Mouse (Mus musculus) layer of hippocampus, adult 9-10 months (tissue): ENCODE results near the gene Olfr117.
"Not testable (repeated sequence)": the region's sequence is repeated elsewhere in the genome, so short reads cannot be mapped to it uniquely, and the experiment has no call there.

ENCODE experiments used
- DNase-seq: peaks from one replicate; pipeline ENCODE4 v3.0.0; 2022; ENCODE audit warnings: low spot score

Gene Olfr117

DNA sequence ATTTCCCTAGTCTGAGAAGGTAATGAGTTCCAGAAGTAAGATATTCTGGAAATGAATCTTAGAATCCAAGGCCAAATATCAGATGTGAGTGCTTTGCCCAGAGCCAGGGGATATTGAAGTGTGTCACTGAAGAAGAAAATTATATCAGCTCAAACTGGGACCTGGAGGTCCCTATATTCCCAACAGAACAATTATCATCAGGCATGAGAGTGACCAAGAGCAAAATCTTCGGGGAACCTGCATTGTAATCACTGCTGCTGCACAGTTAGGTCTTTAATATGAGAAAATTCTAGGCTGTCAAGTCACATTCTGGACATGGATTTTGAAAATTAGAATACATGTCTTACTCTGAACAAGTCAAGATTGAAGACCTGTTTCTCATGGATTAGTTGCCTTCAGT, at the start of gene Olfr117:
Olfr117 (minus strand) TSS at position 101 of the 400 bp plus-strand sequence.
- no peak for DNase-seq

DNA sequence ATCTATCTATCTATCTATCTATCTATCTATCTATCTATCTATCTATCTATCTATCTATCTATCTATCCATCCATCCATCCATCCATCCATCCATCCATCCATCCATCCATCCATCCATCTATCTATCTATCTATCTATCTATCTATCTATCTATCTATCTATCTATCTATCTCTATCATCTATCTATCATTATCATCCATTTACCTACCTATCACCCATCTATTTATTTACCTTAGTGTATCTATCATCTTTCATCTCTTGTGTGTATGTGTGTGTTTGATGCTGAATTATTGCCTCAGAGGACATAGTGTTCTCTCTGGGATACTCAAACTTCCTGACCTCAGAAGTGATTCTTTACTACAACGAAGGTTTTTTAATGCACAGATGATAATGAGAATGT, 32.7 kb upstream of the Olfr117 start, which contains the start of gene Olfr119:
Olfr119 (plus strand) TSS at position 301 of the 400 bp plus-strand sequence.
- DNase-seq, result not testable (repeated sequence)

DNA sequence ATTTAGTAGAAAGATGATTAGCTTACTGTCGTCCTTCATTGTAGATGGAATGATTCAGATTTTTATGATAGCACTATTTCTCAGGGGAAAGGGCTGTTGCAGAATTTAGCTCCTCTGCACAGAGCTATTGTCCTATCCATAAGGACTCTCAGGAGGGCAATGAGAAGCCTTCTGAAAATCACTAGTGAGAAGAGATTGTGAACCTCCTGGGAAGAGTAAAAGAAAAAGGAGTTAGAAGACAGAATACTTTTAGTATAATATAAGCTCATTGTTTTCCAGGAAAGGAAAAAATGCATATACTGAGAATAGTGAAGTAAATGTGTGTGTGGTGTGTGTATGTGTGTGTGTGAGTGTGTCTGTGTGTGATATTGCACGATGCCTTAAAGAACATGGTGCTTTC, 3.1 kb upstream of the Olfr117 start, which contains the start of gene Olfr118:
Olfr118 (plus strand) TSS at position 301 of the 400 bp plus-strand sequence.
- no peak for DNase-seq

DNA sequence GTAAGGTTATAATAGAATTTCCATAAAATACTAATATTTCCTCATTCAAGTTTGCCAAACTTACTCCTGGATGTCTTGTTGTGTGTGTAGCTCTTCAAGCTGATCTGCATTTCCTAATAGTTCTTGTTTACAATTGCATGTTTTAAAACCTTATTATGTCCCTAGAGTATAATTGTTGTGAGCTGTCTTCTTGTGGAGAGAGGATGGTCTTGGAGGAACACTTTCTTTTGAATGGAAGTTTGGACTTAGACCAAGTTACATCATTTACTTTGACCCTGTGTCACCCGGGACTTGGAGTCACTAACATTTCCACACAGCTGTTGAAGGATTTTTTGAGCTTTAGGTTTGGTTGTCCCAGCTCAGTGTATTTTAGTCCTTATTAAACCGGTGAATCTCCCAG, 36.6 kb downstream of the Olfr117 start, which contains the start of the genes Olfr115 and Olfr116:
Olfr115 (minus strand) TSS at position 101 of the 400 bp plus-strand sequence.
Olfr116 (minus strand) TSS at position 191 of the 400 bp plus-strand sequence.
- DNase-seq, result no peak
